Mouse (Mus musculus): Measurements from ENCODE around the gene Pttg1ip. TPM values are rescaled to one million over a fixed set of nuclear protein-coding genes. Genes with fewer than 3 reads are reported as not detected.

Gene Pttg1ip
- polyA plus RNA-seq, 1 experiment: 131 TPM

DNA sequence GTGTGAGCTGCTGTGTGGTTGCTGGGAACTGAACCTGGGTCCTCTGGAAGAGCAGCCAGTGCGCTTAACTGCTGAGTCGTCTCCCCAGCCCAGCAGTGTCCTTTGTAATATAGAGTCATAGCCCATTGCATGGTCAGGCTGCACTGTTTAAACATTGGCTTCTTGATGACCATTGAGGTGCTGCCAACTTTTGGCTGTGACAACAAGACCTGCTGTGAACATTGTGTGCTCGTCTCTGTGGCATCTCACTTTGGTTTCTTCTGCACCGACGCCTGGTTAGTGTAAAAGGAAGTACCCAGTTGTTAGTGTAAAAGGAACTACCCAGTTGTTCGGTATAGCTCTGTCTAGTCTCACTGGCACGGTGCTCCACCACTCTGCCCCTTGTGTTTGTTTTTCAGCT lies 45.1 kb downstream of the Pttg1ip start:
- no peak overlapping the region for H3K4me3 ChIP-seq (ENCODE audit: control insufficient read depth, low read depth, low read length)
- H3K4me1 ChIP-seq (ENCODE audit: control insufficient read depth, insufficient read depth, low read length): peaks cover 15% of the 10 kb centered on the region
- H3K27me3 ChIP-seq (ENCODE audit: control insufficient read depth, insufficient read depth, low read length): no peaks in the 10 kb centered on the region
- TF ChIP-seq POLR2A (IDR thresholded peaks at IDR 0.05; ENCODE audit: control insufficient read depth, low read depth, low read length) (no peak), CTCF (IDR thresholded peaks at IDR 0.05; ENCODE audit: control insufficient read depth, insufficient read depth, insufficient replicate concordance, low read depth, low read length) (no peak)
- no peak overlapping the region for H3K27ac ChIP-seq (ENCODE audit: control insufficient read depth, insufficient read depth, low read depth, low read length)
- H3K36me3 ChIP-seq (ENCODE audit: control insufficient read depth, insufficient read depth, low read length): peaks cover 2% of the 10 kb centered on the region; the same call in 1 of the 2 replicates

DNA sequence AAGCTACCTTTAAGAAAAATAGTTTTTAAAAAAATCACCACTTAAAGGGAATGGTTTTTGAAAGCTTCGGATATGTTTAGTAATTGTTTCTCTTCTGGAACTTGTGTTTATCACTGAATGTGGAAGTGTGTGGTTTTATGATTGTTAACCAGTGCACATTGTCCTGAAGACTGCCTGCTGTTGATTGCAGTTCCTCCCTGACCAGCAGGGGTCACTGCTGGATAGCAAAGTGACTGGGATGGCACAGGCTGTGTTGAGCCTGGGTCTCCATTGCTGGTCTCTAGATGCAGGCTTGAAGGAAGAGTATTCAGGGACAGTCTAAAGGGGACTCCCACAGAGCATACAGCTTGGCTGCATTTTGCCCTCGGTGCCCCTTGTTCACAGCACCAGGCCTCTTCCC lies 46.0 kb downstream of the Pttg1ip start:
- Histone ChIP-seq H3K4me3 (ENCODE audit: control insufficient read depth, low read depth, low read length) (no peak overlapping the region), H3K4me1 (ENCODE audit: control insufficient read depth, insufficient read depth, low read length) (peaks cover 12% of the 10 kb centered on the region), H3K27ac (ENCODE audit: control insufficient read depth, insufficient read depth, low read depth, low read length) (no peak overlapping the region), H3K27me3 (ENCODE audit: control insufficient read depth, insufficient read depth, low read length) (no peaks in the 10 kb centered on the region), H3K36me3 (ENCODE audit: control insufficient read depth, insufficient read depth, low read length) (peaks cover 2% of the 10 kb centered on the region; the same call in 1 of the 2 replicates)
- TF ChIP-seq CTCF (IDR thresholded peaks at IDR 0.05; ENCODE audit: control insufficient read depth, insufficient read depth, insufficient replicate concordance, low read depth, low read length): peak; percentile 90; the same call in 1 of the 2 replicates
- TF ChIP-seq POLR2A (IDR thresholded peaks at IDR 0.05; ENCODE audit: control insufficient read depth, low read depth, low read length): no peak

DNA sequence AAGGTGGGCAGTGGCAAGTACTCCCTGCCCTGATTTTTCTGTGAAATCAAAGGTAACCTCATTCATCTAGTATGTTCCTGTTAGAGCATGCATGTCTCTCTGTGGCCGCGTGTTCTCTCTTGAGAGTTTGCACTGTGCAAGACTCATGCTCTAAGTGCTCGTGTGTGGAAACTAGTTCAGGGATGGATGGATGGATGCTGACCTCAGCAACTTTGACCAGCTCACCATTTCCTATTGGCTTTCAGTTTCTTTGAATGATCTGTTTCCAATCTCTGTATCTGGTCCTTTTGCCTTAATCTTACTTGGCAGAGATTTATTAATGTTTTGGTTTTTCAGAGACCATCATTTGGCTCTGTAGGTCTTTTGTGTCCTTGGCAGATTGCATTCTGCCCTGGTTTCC lies 47.6 kb downstream of the Pttg1ip start:
- Histone ChIP-seq H3K27ac (ENCODE audit: control insufficient read depth, insufficient read depth, low read depth, low read length) (no peak overlapping the region; the same call in 1 of the 2 replicates), H3K4me3 (ENCODE audit: control insufficient read depth, low read depth, low read length) (no peak overlapping the region), H3K36me3 (ENCODE audit: control insufficient read depth, insufficient read depth, low read length) (peaks cover 2% of the 10 kb centered on the region; the same call in 1 of the 2 replicates), H3K27me3 (ENCODE audit: control insufficient read depth, insufficient read depth, low read length) (no peaks in the 10 kb centered on the region), H3K4me1 (ENCODE audit: control insufficient read depth, insufficient read depth, low read length) (peaks cover 8% of the 10 kb centered on the region)
- TF ChIP-seq CTCF (IDR thresholded peaks at IDR 0.05; ENCODE audit: control insufficient read depth, insufficient read depth, insufficient replicate concordance, low read depth, low read length) (no peak), POLR2A (IDR thresholded peaks at IDR 0.05; ENCODE audit: control insufficient read depth, low read depth, low read length) (no peak)

DNA sequence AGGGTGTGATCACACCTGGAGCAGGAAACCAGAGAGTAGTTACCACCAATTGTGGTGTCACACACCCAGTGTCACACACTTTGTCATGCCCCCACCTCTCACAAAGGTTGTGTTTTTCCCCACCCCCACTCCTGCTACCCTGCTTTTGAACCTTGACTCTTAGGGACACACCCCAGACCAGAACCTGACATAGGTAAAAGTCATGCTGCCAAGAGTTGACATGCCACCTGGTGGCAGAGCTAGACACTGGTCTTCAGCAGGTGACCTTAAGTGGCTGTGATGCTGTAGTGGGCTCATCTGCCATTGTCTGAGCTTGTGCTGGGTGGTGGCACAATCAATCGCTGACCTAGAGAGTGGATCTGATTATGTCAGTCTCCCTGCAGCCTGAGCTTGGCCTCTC lies 48.5 kb downstream of the Pttg1ip start:
- no peaks in the 10 kb centered on the region for H3K27me3 ChIP-seq (ENCODE audit: control insufficient read depth, insufficient read depth, low read length)
- 0 out of 2 replicates have a peak overlapping the region, but pooled peaks have one; percentile 43 for H3K27ac ChIP-seq (ENCODE audit: control insufficient read depth, insufficient read depth, low read depth, low read length)
- no peak for TF ChIP-seq POLR2A (IDR thresholded peaks at IDR 0.05; ENCODE audit: control insufficient read depth, low read depth, low read length)
- TF ChIP-seq CTCF (IDR thresholded peaks at IDR 0.05; ENCODE audit: control insufficient read depth, insufficient read depth, insufficient replicate concordance, low read depth, low read length): no peak
- H3K36me3 ChIP-seq (ENCODE audit: control insufficient read depth, insufficient read depth, low read length): peaks cover 2% of the 10 kb centered on the region; the same call in 1 of the 2 replicates
- H3K4me1 ChIP-seq (ENCODE audit: control insufficient read depth, insufficient read depth, low read length): peaks cover 4% of the 10 kb centered on the region
- peak overlapping the region; percentile 28 for H3K4me3 ChIP-seq (ENCODE audit: control insufficient read depth, low read depth, low read length)

DNA sequence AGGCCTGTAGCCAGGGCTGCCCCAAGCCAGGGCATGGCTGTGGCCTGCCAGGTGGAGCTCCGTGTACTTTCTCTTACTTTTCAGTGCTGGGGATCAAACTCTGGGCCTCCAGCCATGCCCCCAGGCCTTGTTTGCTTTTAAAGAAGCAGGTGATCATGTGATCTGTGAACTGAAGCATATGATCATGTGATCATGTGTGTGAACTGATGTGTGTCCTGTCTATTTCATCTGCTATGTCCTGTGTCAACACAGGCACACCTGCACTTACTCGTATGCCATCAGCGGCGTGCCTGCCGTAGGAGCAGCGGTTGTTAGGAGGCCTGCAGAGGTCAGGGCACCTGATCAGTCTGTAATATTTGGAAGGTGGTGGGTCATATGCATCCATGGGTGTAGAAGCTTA lies 52.5 kb downstream of the Pttg1ip start:
- peaks cover 2% of the 10 kb centered on the region; the same call in 1 of the 2 replicates for H3K36me3 ChIP-seq (ENCODE audit: control insufficient read depth, insufficient read depth, low read length)
- H3K27ac ChIP-seq (ENCODE audit: control insufficient read depth, insufficient read depth, low read depth, low read length): no peak overlapping the region
- TF ChIP-seq POLR2A (IDR thresholded peaks at IDR 0.05; ENCODE audit: control insufficient read depth, low read depth, low read length) (no peak), CTCF (IDR thresholded peaks at IDR 0.05; ENCODE audit: control insufficient read depth, insufficient read depth, insufficient replicate concordance, low read depth, low read length) (no peak)
- no peaks in the 10 kb centered on the region for H3K27me3 ChIP-seq (ENCODE audit: control insufficient read depth, insufficient read depth, low read length)
- no peaks in the 10 kb centered on the region for H3K4me1 ChIP-seq (ENCODE audit: control insufficient read depth, insufficient read depth, low read length)
- H3K4me3 ChIP-seq (ENCODE audit: control insufficient read depth, low read depth, low read length): no peak overlapping the region

DNA sequence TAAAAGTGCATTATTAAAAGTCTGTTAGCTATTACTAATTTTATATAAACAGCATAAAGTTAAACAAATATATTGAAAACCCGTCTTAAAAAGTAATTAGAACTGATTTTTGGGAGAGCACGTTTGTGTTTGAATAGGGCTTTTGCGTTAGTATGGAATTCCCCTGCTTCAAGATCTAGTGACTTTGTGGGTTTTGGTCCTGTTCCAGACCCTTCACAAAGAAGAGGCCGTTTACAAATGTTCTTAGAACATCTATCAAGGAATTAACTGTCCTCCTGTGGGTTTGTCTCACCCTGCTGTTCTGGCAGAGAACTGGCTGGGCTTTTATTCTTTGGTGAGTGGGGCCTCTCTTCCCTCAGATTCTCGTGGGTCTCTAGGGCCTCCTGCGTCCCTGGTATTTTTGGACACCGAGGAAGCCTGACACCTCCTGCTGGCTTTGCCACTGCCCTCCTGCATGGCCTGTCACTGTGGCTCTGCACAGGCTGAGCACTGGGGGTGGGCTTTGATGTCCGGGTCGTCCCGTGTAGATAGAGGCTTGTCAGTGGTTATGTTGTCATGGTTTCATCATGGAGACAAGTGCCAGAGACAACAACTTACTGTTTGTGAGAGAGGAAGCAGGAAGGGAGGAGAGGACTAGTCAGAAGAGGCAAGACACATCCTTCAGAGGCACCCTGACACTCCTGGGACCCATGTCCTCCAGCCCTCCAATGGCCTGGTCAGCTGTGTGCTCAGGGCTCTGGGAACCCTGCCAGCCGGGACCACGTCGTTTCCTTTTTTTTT lies 53.1 kb downstream of the Pttg1ip start:
- Histone ChIP-seq H3K4me1 (ENCODE audit: control insufficient read depth, insufficient read depth, low read length) (no peaks in the 10 kb centered on the region), H3K4me3 (ENCODE audit: control insufficient read depth, low read depth, low read length) (no peak overlapping the region), H3K27ac (ENCODE audit: control insufficient read depth, insufficient read depth, low read depth, low read length) (no peak overlapping the region), H3K27me3 (ENCODE audit: control insufficient read depth, insufficient read depth, low read length) (no peaks in the 10 kb centered on the region), H3K36me3 (ENCODE audit: control insufficient read depth, insufficient read depth, low read length) (peaks cover 2% of the 10 kb centered on the region; the same call in 1 of the 2 replicates)
- no peak for TF ChIP-seq POLR2A (IDR thresholded peaks at IDR 0.05; ENCODE audit: control insufficient read depth, low read depth, low read length)
- no peak for TF ChIP-seq CTCF (IDR thresholded peaks at IDR 0.05; ENCODE audit: control insufficient read depth, insufficient read depth, insufficient replicate concordance, low read depth, low read length)

DNA sequence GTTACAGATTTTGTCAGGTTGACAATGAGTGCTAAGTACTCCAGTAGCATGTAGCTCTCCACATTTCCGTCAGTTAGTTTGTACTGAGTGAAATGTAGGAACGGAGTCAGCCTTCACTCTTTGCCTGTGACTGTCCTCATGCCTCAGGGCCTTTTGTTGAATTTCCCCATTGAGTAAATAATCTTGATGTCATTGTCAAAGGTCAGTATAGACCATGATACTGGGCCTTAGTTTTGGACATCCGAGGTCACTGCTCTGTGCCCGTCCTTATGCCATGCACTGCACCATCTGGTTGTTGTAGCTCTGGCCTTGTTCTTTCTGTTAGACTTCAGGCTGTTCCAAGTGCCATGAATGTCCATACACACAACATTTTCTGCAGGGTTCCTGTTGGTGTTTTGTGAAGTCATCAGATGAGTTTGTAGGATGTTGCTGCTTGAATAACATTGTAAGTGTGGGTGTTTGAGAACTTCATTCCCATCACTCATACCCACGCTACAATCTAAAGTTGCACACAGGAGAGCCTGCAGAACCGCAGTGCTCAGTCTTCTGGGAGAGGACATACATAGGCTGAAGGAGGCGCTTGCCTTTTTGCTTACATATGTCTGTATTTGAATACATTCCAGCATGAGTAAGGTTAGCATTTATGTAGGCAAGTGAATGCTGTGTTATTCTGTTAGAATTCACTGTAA lies 54.9 kb downstream of the Pttg1ip start:
- Histone ChIP-seq H3K27ac (ENCODE audit: control insufficient read depth, insufficient read depth, low read depth, low read length) (no peak overlapping the region), H3K4me1 (ENCODE audit: control insufficient read depth, insufficient read depth, low read length) (no peaks in the 10 kb centered on the region), H3K36me3 (ENCODE audit: control insufficient read depth, insufficient read depth, low read length) (no peaks in the 10 kb centered on the region; the same call in none of the 2 replicates), H3K4me3 (ENCODE audit: control insufficient read depth, low read depth, low read length) (no peak overlapping the region), H3K27me3 (ENCODE audit: control insufficient read depth, insufficient read depth, low read length) (no peaks in the 10 kb centered on the region)
- TF ChIP-seq CTCF (IDR thresholded peaks at IDR 0.05; ENCODE audit: control insufficient read depth, insufficient read depth, insufficient replicate concordance, low read depth, low read length) (no peak), POLR2A (IDR thresholded peaks at IDR 0.05; ENCODE audit: control insufficient read depth, low read depth, low read length) (no peak)

All from testis, adult 2 months (tissue).